Mouse (Mus musculus): ENCODE data around the gene 1110059G10Rik. TPM values are rescaled to one million over a fixed set of nuclear protein-coding genes. Genes with fewer than 3 reads are reported as not detected.
A peak's percentile ranks its signal among the peaks of the same experiment; 100 is the strongest.

The 1110059G10Rik gene
- 18.4 and 28.5 TPM in 2 replicates for total RNA-seq (2015; ENCODE audit: low replicate concordance)
- total RNA-seq (2017; ENCODE audit: low replicate concordance), result 11.2 and 22.4 TPM in 2 replicates

- ATAC-seq (replicated peaks; ENCODE audit: low FRiP score, poor library complexity, severe bottlenecking), result peak; percentile 91
Observed at GRCm38 (mm10) chr9:122950643-122951475, at the start of gene 1110059G10Rik, which contains the start of gene Kif15. 1110059G10Rik (minus strand) TSS chr9:122951000. Kif15 (plus strand) TSS chr9:122951046.

- ATAC-seq (replicated peaks; ENCODE audit: low FRiP score, poor library complexity, severe bottlenecking), result no peak
Observed at GRCm38 (mm10) chr9:122999193-122999586, 48.4 kb upstream of the 1110059G10Rik start.

DNA sequence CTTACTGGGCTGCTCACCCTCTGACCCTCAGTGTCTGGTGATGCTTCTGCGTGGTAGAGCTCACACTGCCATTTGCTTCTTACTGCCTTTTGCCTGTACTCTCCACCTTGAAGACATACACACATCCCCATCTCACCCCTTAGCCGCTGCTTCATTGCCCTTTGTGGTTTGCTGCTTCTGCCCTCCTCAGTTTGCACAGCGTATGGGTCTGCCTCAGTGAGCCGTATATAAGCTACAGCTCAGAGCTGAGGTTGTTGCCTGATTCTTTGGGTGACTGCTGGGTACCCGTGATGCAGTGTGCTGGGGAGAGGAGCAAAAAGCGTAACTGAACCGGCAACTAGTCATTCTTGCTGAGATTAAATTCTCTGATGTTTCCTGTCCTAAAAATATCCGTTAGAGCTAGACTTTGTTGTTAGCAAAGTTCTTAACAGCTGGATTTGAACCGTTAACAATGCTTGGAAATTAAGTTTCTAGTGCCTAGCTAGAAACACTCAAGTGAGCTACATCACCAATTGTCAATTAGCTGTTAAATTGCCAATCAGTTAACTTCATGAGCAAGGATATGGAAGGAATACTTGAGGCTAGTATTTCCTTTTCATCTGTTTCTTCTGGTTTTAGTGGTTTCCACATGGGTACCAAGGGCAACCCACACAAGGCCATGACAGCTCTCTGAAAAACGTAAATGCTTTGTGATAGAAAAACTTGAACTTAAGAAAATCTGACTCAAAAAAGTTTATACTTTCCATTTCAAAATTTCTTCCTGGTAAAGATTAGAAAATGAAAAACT, 47.8 kb upstream of the 1110059G10Rik start:
- 0 out of 2 replicates have a peak, but pooled peaks have one; percentile 25 for ATAC-seq (replicated peaks; ENCODE audit: low FRiP score, poor library complexity, severe bottlenecking)

GRCm38 (mm10) chr9:122928915-122929314, 21.9 kb downstream of the 1110059G10Rik start:
- no peak for ATAC-seq (replicated peaks; ENCODE audit: low FRiP score, poor library complexity, severe bottlenecking)

DNA sequence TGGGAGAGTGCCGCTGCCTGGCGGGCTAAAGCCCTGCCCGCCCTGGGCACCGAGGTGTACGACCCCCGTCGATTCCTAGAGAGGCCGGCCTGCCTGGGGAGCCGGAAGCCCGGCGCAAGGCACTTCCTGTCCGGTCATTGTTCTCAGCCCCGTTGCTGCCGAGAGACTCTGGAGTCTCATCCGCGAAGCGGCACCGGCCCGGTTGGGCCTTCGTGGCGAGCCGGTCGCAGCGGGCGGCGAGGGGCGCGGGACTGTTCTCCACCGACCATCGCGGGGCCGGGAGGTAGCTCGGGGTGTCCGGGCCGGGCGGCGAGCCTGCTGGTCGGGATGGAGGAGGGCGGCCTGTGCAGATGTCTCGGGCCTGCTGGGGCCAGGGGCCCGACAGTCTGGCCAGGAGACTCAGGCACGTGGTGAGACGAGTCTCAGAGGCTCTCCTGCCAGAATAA, 27.8 kb downstream of the 1110059G10Rik start, which contains the start of gene Zfp105:
TSS of gene Zfp105 (plus strand) at position 137 of the 446 bp plus-strand sequence.
- ATAC-seq (replicated peaks; ENCODE audit: low FRiP score, poor library complexity, severe bottlenecking), result no peak

- ATAC-seq (replicated peaks; ENCODE audit: low FRiP score, poor library complexity, severe bottlenecking), result no peak
Observed at GRCm38 (mm10) chr9:122922436-122922835, 28.4 kb downstream of the 1110059G10Rik start.

DNA sequence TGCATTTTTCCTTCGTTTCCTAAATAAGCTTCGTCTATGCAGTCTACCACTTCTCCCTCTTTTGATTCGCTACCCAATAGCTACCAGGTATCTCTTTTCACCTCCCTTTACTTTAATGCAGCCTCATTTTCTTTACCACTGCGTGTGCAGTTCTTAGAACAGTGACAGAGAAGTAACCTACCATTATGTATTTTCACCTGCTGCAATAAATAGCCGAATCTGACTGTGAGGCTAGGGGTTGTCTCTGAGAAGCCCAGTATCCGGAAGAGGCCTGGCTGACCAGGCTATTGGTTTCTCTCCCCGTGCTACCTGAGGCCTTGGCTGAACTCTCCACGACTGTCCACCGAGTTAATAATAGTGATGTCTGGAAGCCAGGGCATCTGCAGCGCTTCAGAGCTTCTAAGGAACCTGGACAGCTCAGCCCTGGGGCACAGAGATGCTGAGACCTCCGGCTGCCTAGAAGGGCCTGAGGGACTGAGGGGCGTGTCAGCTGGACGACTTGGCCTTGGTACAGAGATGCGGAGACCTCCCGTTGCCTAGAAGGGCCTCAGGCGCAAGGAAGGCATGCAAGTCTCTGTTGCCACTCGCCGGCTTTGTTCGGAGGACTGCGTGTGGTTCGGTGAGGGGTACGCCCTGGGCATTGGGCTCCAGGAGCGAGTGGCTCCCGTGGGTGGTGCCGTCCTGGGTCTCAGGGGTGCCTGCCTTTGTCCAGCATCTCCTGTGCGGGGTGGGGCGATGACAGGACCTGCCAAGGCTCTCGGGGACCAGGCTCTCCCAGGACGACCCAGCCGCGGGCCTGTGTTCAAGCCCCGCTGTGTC, 47.9 kb downstream of the 1110059G10Rik start:
- peak; percentile 42; the same call in 1 of the 2 replicates for ATAC-seq (replicated peaks; ENCODE audit: low FRiP score, poor library complexity, severe bottlenecking)

- no peak for ATAC-seq (replicated peaks; ENCODE audit: low FRiP score, poor library complexity, severe bottlenecking)
Observed at GRCm38 (mm10) chr9:122901047-122901446, 49.8 kb downstream of the 1110059G10Rik start.

Other genes with a start within 250 kb of the 1110059G10Rik start
- gene Topaz1, start 203.7 kb downstream of the 1110059G10Rik start, total RNA-seq (2015; ENCODE audit: low replicate concordance), result not detected in 2 replicates
- gene Topaz1, start 203.7 kb downstream of the 1110059G10Rik start, total RNA-seq (2017; ENCODE audit: low replicate concordance), result 0.13 TPM in 1 of 2 replicates, not detected in the other
- gene Tcaim, start 145.5 kb downstream of the 1110059G10Rik start, total RNA-seq (2015; ENCODE audit: low replicate concordance), result 1.1 and 1.7 TPM in 2 replicates
- gene Tcaim, start 145.5 kb downstream of the 1110059G10Rik start, total RNA-seq (2017; ENCODE audit: low replicate concordance), result 1.7 and 1.9 TPM in 2 replicates
- not detected in 2 replicates for gene Gm35549, start 107.0 kb downstream of the 1110059G10Rik start, total RNA-seq (2015; ENCODE audit: low replicate concordance)
- gene Gm35549, start 107.0 kb downstream of the 1110059G10Rik start, total RNA-seq (2017; ENCODE audit: low replicate concordance), result not detected in 2 replicates
- 13.7 and 36.5 TPM in 2 replicates for gene Zfp445, start 85.0 kb downstream of the 1110059G10Rik start, total RNA-seq (2015; ENCODE audit: low replicate concordance)
- 24.8 and 40.7 TPM in 2 replicates for gene Zfp445, start 85.0 kb downstream of the 1110059G10Rik start, total RNA-seq (2017; ENCODE audit: low replicate concordance)
- gene Zkscan7, start 65.3 kb downstream of the 1110059G10Rik start, total RNA-seq (2015; ENCODE audit: low replicate concordance), result 0.72 TPM in 1 of 2 replicates, not detected in the other
- 0.23 and 0.39 TPM in 2 replicates for gene Zkscan7, start 65.3 kb downstream of the 1110059G10Rik start, total RNA-seq (2017; ENCODE audit: low replicate concordance)
- not detected in 2 replicates for gene Zfp105, start 27.9 kb downstream of the 1110059G10Rik start, total RNA-seq (2015; ENCODE audit: low replicate concordance)
- 3.1 TPM in 1 of 2 replicates, not detected in the other for gene Zfp105, start 27.9 kb downstream of the 1110059G10Rik start, total RNA-seq (2017; ENCODE audit: low replicate concordance)
- 408 and 434 TPM in 2 replicates for gene Kif15, start within 50 bp of the 1110059G10Rik start, total RNA-seq (2015; ENCODE audit: low replicate concordance)
- gene Kif15, start within 50 bp of the 1110059G10Rik start, total RNA-seq (2017; ENCODE audit: low replicate concordance), result 484 and 1,059 TPM in 2 replicates
- 5.4 TPM in 1 of 2 replicates, not detected in the other for gene Tmem42, start 70.3 kb upstream of the 1110059G10Rik start, total RNA-seq (2015; ENCODE audit: low replicate concordance)
- gene Tmem42, start 70.3 kb upstream of the 1110059G10Rik start, total RNA-seq (2017; ENCODE audit: low replicate concordance), result not detected in 2 replicates
- gene Tgm4, start 83.7 kb upstream of the 1110059G10Rik start, total RNA-seq (2015; ENCODE audit: low replicate concordance), result not detected in 2 replicates
- gene Tgm4, start 83.7 kb upstream of the 1110059G10Rik start, total RNA-seq (2017; ENCODE audit: low replicate concordance), result not detected in 2 replicates
- 20.5 and 26.3 TPM in 2 replicates for gene Zdhhc3, start 162.2 kb upstream of the 1110059G10Rik start, total RNA-seq (2015; ENCODE audit: low replicate concordance)
- 11.3 and 14.4 TPM in 2 replicates for gene Zdhhc3, start 162.2 kb upstream of the 1110059G10Rik start, total RNA-seq (2017; ENCODE audit: low replicate concordance)
- 14.3 and 21.6 TPM in 2 replicates for gene Exosc7, start 162.2 kb upstream of the 1110059G10Rik start, total RNA-seq (2015; ENCODE audit: low replicate concordance)
- 6.6 and 26.4 TPM in 2 replicates for gene Exosc7, start 162.2 kb upstream of the 1110059G10Rik start, total RNA-seq (2017; ENCODE audit: low replicate concordance)
- gene Clec3b, start 199.9 kb upstream of the 1110059G10Rik start, total RNA-seq (2015; ENCODE audit: low replicate concordance), result not detected in 2 replicates
- gene Clec3b, start 199.9 kb upstream of the 1110059G10Rik start, total RNA-seq (2017; ENCODE audit: low replicate concordance), result not detected in 2 replicates

Measured in erythroid progenitor cell, adult 5-6 weeks (primary cell).